Mouse (Mus musculus): ENCODE measurements at regions not wholly inside any gene's neighbourhood (a gene's known extent, or its start where the extent isn't known, plus 50 kb on each side); places are given as distances from the start of the nearest gene placed in this dataset.

DNA sequence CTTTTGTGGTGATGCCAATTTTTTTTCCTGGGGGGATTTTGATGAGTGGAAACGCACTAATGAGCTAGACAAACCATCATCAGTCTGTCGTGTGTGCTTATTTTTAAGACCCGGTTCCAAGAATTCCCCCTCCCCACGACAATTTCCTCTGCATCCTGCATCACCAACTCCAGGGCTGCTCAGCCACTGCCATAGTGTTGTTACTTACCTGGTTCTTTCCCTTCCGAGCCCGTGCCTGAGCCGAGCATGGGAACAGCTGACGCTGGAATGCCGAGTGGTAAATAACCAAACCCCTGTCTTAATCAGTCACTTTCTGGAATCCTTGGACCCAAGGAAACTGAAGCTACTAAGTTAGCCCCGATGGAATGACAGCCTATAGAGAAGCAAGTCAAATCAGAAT lies 79.3 kb downstream of the Tmx1 start:
- TF ChIP-seq EP300 (IDR thresholded peaks at IDR 0.05), result no peak
- TF ChIP-seq CTCF (IDR thresholded peaks at IDR 0.05), result no peak
